Comparison of ENCODE assay signal across 17 mouse cellular contexts in genomic region chr11:119794671-119795070, GRCm38 (mm10).
A peak's percentile ranks its signal among the peaks of the same experiment; 100 is the strongest.
DNase-seq lines count a peak whose midpoint lies in the region; ATAC-seq and TF ChIP-seq lines count a peak whose summit lies in the region.
"Had no signal": no experiment of that assay in that cellular context is flagged by ENCODE, and none has a peak within 500 bp of the region (broad histone marks: within the 10 kb centered on the region; RNA-seq: fewer than 3 reads in every experiment).

No protein-coding gene starts in this region.

- H3K27ac ChIP-seq in left cerebral cortex, adult 2 months = peak overlapping the region; percentile 87
- no peak overlapping the region for H3K27ac ChIP-seq in neural tube, embryonic 15.5 days (replicated peaks)
- H3K27ac ChIP-seq: hindbrain, postnatal 0 days; liver, embryonic 12.5 days had no signal

- no peak for TF ChIP-seq CTCF in left cerebral cortex, adult 2 months (IDR thresholded peaks at IDR 0.05)

- peak; percentile 35 for DNase-seq in layer of hippocampus, adult 9-11 months
- DNase-seq in layer of hippocampus, postnatal 14 days (ENCODE audit: low spot score in 2 of 2) = no peak
- DNase-seq in testis, postnatal 14 days (ENCODE audit: low spot score) = peak; percentile 31
- no peak for DNase-seq in testis, postnatal 10 days (ENCODE audit: low spot score)
- peak; percentile 45 to 48 for DNase-seq in left cerebral cortex, adult 2 months (ENCODE audit: extremely low spot score in 1 of 2, low spot score in 2 of 2)
- DNase-seq in adrenal gland, postnatal 36 days = no peak
- DNase-seq: cerebellum, adult 18-20 months; embryo, embryonic 11 days; forebrain, postnatal 0 days; heart, postnatal 10 days had no signal

- intact Hi-C loops in left cerebral cortex, adult 2 months (cut with DNase I) = loop anchor here (2.0 to 5.0 kb wide), 4 partner anchors 64 to 277 kb away; partner anchors contain the start of gene Nptx1

- no peak for ATAC-seq in neural tube, embryonic 15.5 days (ENCODE audit: low FRiP score)
- ATAC-seq: forebrain, postnatal 0 days; hindbrain, postnatal 0 days; liver, embryonic 12.5 days; lung, postnatal 0 days; Patski had no signal

- H3K27me3 ChIP-seq in neural tube, embryonic 15.5 days (replicated peaks) = no peaks in the 10 kb centered on the region
- H3K27me3 ChIP-seq: liver, embryonic 12.5 days; Patski had no signal

- H3K4me1 ChIP-seq in neural tube, embryonic 15.5 days = peaks cover 45% of the 10 kb centered on the region
- H3K4me1 ChIP-seq: liver, embryonic 12.5 days had no signal

- 39% methylated on average over 6 of the region's 6 CpGs for WGBS in neural tube, embryonic 15.5 days

- H3K4me3 ChIP-seq in left cerebral cortex, adult 2 months = no peak overlapping the region
- H3K4me3 ChIP-seq in neural tube, embryonic 15.5 days (replicated peaks) = no peak overlapping the region
- H3K4me3 ChIP-seq: erythroblast, embryonic 14.5 days; liver, embryonic 12.5 days; megakaryocyte, embryonic 14.5 days had no signal

- no peaks in the 10 kb centered on the region for H3K36me3 ChIP-seq in neural tube, embryonic 15.5 days

- no peak overlapping the region for H3K4me2 ChIP-seq in neural tube, embryonic 15.5 days
- H3K4me2 ChIP-seq: liver, embryonic 12.5 days had no signal

- no peak overlapping the region for H3K9ac ChIP-seq in neural tube, embryonic 15.5 days (replicated peaks)
- H3K9ac ChIP-seq: forebrain, postnatal 0 days; liver, embryonic 12.5 days had no signal

- no peaks in the 10 kb centered on the region for H3K9me3 ChIP-seq in neural tube, embryonic 15.5 days (replicated peaks)
- H3K9me3 ChIP-seq: liver, embryonic 12.5 days; megakaryocyte, embryonic 14.5 days had no signal

Comparison
In these comparisons a context has a peak if more than half of its experiments do, and no peak if none do; other contexts are left out.
1. DNase-seq: peak in layer of hippocampus, adult 9-11 months (single experiment), testis, postnatal 14 days (single experiment) and left cerebral cortex, adult 2 months (2 of 2); none in layer of hippocampus, postnatal 14 days (0 of 2), testis, postnatal 10 days (single experiment) and adrenal gland, postnatal 36 days (0 of 2).